19 mouse cellular contexts compared by ENCODE assay signal in the genomic region with DNA sequence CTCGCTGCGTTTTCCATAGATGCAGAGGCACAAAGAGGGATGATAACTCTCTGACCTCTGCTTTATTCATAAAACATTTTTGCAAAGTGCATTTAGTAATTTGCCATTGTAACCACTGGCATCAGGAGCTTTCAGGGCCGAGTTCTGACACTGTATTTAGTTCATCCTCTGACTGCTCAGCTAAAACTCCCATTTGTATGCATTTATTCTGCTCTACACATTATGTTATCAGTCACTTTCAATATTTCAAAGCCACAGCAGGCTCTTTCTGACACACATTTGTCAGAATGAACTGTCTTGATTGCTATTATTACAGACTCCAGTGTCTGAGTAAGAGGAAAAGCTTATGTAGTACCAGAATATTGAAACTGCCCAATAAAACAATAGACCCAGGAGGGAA.
"Had no signal": no experiment of that assay in that cellular context is flagged by ENCODE, and none has a peak within 500 bp of the region (broad histone marks: within the 10 kb centered on the region; RNA-seq: fewer than 3 reads in every experiment).

No protein-coding gene starts in this region.

- H3K36me3 ChIP-seq: kidney, embryonic 15.5 days; limb, embryonic 12.5 days; limb, embryonic 15.5 days; midbrain, embryonic 12.5 days; stomach, embryonic 15.5 days had no signal

- H3K4me2 ChIP-seq: kidney, embryonic 15.5 days; limb, embryonic 12.5 days; limb, embryonic 15.5 days; liver, embryonic 11.5 days; lung, embryonic 14.5 days; midbrain, embryonic 12.5 days; stomach, embryonic 15.5 days had no signal

- H3K27me3 ChIP-seq: kidney, embryonic 15.5 days; limb, embryonic 12.5 days; limb, embryonic 15.5 days; midbrain, embryonic 12.5 days; stomach, embryonic 15.5 days had no signal

- DNase-seq: kidney, adult 11 months; kidney, adult 8-10 months; kidney, postnatal 10 days; kidney, postnatal 36 days; left cerebral cortex, postnatal 4 days; liver, postnatal 0 days; lung, embryonic 14.5 days; right cerebral cortex, postnatal 25 days; spleen, adult 18-20 months; thymus, postnatal 25 days had no signal

- H3K27ac ChIP-seq: kidney, embryonic 15.5 days; limb, embryonic 12.5 days; limb, embryonic 15.5 days; liver, embryonic 14.5 days; macrophage; midbrain, embryonic 12.5 days; stomach, embryonic 15.5 days had no signal

- H3K9me3 ChIP-seq: kidney, embryonic 15.5 days; limb, embryonic 12.5 days; limb, embryonic 15.5 days; midbrain, embryonic 12.5 days; stomach, embryonic 15.5 days had no signal

- H3K4me1 ChIP-seq: kidney, embryonic 15.5 days; limb, embryonic 12.5 days; limb, embryonic 15.5 days; midbrain, embryonic 12.5 days; stomach, embryonic 15.5 days had no signal

- H3K4me3 ChIP-seq: kidney, embryonic 15.5 days; limb, embryonic 12.5 days; limb, embryonic 15.5 days; midbrain, embryonic 12.5 days; stomach, embryonic 15.5 days had no signal

- ATAC-seq: liver, postnatal 0 days; lung, postnatal 0 days had no signal

- H3K9ac ChIP-seq: kidney, embryonic 15.5 days; limb, embryonic 12.5 days; limb, embryonic 15.5 days; liver, embryonic 14.5 days; liver, postnatal 0 days; lung, embryonic 14.5 days; midbrain, embryonic 12.5 days; stomach, embryonic 15.5 days had no signal
